11 mouse cellular contexts compared by ENCODE assay signal in the genomic region with DNA sequence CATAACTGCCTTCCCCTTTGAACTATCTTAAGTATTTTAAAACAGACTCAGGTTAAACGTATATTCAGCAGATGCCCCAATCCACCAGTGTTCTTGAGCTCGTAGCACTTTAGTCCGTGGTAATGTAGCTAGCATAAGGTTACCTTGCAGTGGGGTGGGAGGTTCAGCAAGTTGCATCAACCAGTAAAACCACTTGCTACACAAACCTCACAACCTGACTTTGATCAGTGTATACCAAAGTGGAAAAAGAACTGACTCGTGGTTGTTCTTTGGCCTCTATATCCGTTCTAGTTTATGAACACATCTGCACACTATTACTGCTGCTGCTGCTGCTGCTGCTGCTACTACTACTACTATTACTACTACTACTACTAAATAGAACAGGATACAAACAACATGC. TPM values are rescaled to one million over a fixed set of nuclear protein-coding genes. Genes with fewer than 3 reads are reported as not detected.
DNase-seq lines count a peak whose midpoint lies in the region; ATAC-seq and TF ChIP-seq lines count a peak whose summit lies in the region.
"Had no signal": no experiment of that assay in that cellular context is flagged by ENCODE, and none has a peak within 500 bp of the region (broad histone marks: within the 10 kb centered on the region; RNA-seq: fewer than 3 reads in every experiment).

No protein-coding gene starts in this region.

- H3K4me1 ChIP-seq in forebrain, embryonic 13.5 days = peaks cover 29% of the 10 kb centered on the region
- H3K4me1 ChIP-seq in forebrain, embryonic 10.5 days = peaks cover 28% of the 10 kb centered on the region
- peaks cover 6% of the 10 kb centered on the region for H3K4me1 ChIP-seq in lung, embryonic 14.5 days (ENCODE audit: insufficient read depth)
- H3K4me1 ChIP-seq in hindbrain, embryonic 15.5 days (replicated peaks) = peaks cover 32% of the 10 kb centered on the region

- H3K9ac ChIP-seq in forebrain, embryonic 13.5 days = peak overlapping the region; percentile 77; the same call in 1 of the 2 replicates
- H3K9ac ChIP-seq in lung, embryonic 14.5 days = no peak overlapping the region
- 0 out of 2 replicates have a peak overlapping the region, but pooled peaks have one; percentile 55 for H3K9ac ChIP-seq in hindbrain, embryonic 15.5 days

- H3K27ac ChIP-seq in forebrain, embryonic 13.5 days = no peak overlapping the region
- no peak overlapping the region; the same call in 1 of the 2 replicates for H3K27ac ChIP-seq in forebrain, embryonic 10.5 days
- H3K27ac ChIP-seq in lung, embryonic 14.5 days (ENCODE audit: low read depth) = 0 out of 2 replicates have a peak overlapping the region, but pooled peaks have one; percentile 100
- H3K27ac ChIP-seq in hindbrain, embryonic 15.5 days (replicated peaks) = peak overlapping the region; percentile 99; the same call in 1 of the 2 replicates

- no peaks in the 10 kb centered on the region for H3K27me3 ChIP-seq in forebrain, embryonic 13.5 days
- no peaks in the 10 kb centered on the region for H3K27me3 ChIP-seq in forebrain, embryonic 10.5 days (ENCODE audit: poor library complexity, severe bottlenecking)
- H3K27me3 ChIP-seq in lung, embryonic 14.5 days (ENCODE audit: insufficient read depth, low read length) = no peaks in the 10 kb centered on the region
- H3K27me3 ChIP-seq in hindbrain, embryonic 15.5 days = no peaks in the 10 kb centered on the region
- H3K27me3 ChIP-seq: midbrain, embryonic 12.5 days had no signal

- no peaks in the 10 kb centered on the region for H3K9me3 ChIP-seq in forebrain, embryonic 13.5 days (replicated peaks)
- no peaks in the 10 kb centered on the region for H3K9me3 ChIP-seq in forebrain, embryonic 10.5 days
- H3K9me3 ChIP-seq in lung, embryonic 14.5 days (ENCODE audit: low read depth, low read length) = no peaks in the 10 kb centered on the region
- no peaks in the 10 kb centered on the region for H3K9me3 ChIP-seq in hindbrain, embryonic 15.5 days
- H3K9me3 ChIP-seq: midbrain, embryonic 12.5 days had no signal

- 93% methylated on average over 5 of the region's 5 CpGs for WGBS in forebrain, embryonic 13.5 days
- 92% methylated on average over 5 of the region's 5 CpGs for WGBS in forebrain, embryonic 10.5 days
- WGBS in lung, embryonic 14.5 days = 85% methylated on average over 5 of the region's 5 CpGs
- 94% methylated on average over 5 of the region's 5 CpGs for WGBS in hindbrain, embryonic 15.5 days

- no peaks in the 10 kb centered on the region for H3K36me3 ChIP-seq in forebrain, embryonic 13.5 days (ENCODE audit: poor library complexity, severe bottlenecking)
- H3K36me3 ChIP-seq in forebrain, embryonic 10.5 days (replicated peaks) = peaks cover 4% of the 10 kb centered on the region
- no peaks in the 10 kb centered on the region for H3K36me3 ChIP-seq in lung, embryonic 14.5 days (ENCODE audit: insufficient read depth)
- H3K36me3 ChIP-seq in hindbrain, embryonic 15.5 days = no peaks in the 10 kb centered on the region
- H3K36me3 ChIP-seq: midbrain, embryonic 12.5 days had no signal

- TF ChIP-seq CTCF in lung, embryonic 14.5 days (IDR thresholded peaks at IDR 0.05; ENCODE audit: low read depth) = no peak

- no peak overlapping the region for H3K4me3 ChIP-seq in forebrain, embryonic 13.5 days
- no peak overlapping the region for H3K4me3 ChIP-seq in forebrain, embryonic 10.5 days
- no peak overlapping the region for H3K4me3 ChIP-seq in lung, embryonic 14.5 days (ENCODE audit: low read depth, low read length)
- H3K4me3 ChIP-seq in hindbrain, embryonic 15.5 days = no peak overlapping the region

- peak overlapping the region; percentile 89 for H3K4me2 ChIP-seq in forebrain, embryonic 13.5 days
- H3K4me2 ChIP-seq in lung, embryonic 14.5 days = peak overlapping the region; percentile 76; the same call in 1 of the 2 replicates
- peak overlapping the region; percentile 68 for H3K4me2 ChIP-seq in hindbrain, embryonic 15.5 days

- no peak for DNase-seq in forebrain, embryonic 10.5 days (ENCODE audit: extremely low spot score, low spot score)
- DNase-seq in lung, embryonic 14.5 days = no peak
- DNase-seq in lung, postnatal 14 days = no peak
- DNase-seq in naive thymus-derived CD4-positive, alpha-beta T cell, adult 2 months (ENCODE audit: low read depth) = peak; percentile 60
- DNase-seq in adrenal gland, adult 2 months = no peak
- no peak for DNase-seq in left cerebral cortex, adult 18-20 months (ENCODE audit: low spot score in 2 of 2)
- DNase-seq: B cell, adult 2 months; kidney, adult 9 months had no signal

- ATAC-seq in forebrain, embryonic 13.5 days = no peak
- no peak for ATAC-seq in lung, embryonic 14.5 days (ENCODE audit: insufficient read depth)
- no peak for ATAC-seq in hindbrain, embryonic 15.5 days (ENCODE audit: low FRiP score, low read depth)

RNA-seq across cellular contexts. Expression of a gene that starts 1.4 kb away (rescaled TPM):
- polyA plus RNA-seq in forebrain, embryonic 13.5 days (2015; fragmentation: Nextera tagmentation; extraction: Ambion mirVana) = 232 and 237 TPM in 2 replicates
- 164 and 189 TPM in 2 replicates for polyA plus RNA-seq in forebrain, embryonic 10.5 days (2016; fragmentation: Nextera tagmentation; extraction: Ambion mirVana)
- 196 and 198 TPM in 2 replicates for polyA plus RNA-seq in lung, embryonic 14.5 days (2014; fragmentation: Nextera tagmentation; extraction: Ambion mirVana)
- 230 and 236 TPM in 2 replicates for polyA plus RNA-seq in hindbrain, embryonic 15.5 days (2015; fragmentation: Nextera tagmentation; extraction: Ambion mirVana)
- total RNA-seq in adrenal gland, adult 2 months (2021) = 10 to 100 TPM; 71.4 to 81.3 TPM
- 28.1 and 29.3 TPM in 2 replicates for polyA plus RNA-seq in adrenal gland, adult 2 months (2012; rRNA removed)
- 100 to 1,000 TPM; 130 to 134 TPM for total RNA-seq in left cerebral cortex, adult 18-20 months (2021)

Comparison
In these comparisons a context has a peak if more than half of its experiments do, and no peak if none do; other contexts are left out.
1. H3K27ac ChIP-seq: peak in lung, embryonic 14.5 days (single experiment) and hindbrain, embryonic 15.5 days (single experiment); none in forebrain, embryonic 13.5 days (single experiment) and forebrain, embryonic 10.5 days (single experiment).
2. Peak in every context shown above with its lines, with median percentiles within 50 percentile points of each other: H3K4me2 ChIP-seq.